Mouse (Mus musculus) kidney, adult 2 months (tissue): ENCODE measurements around the gene Gprin1. TPM values are rescaled to one million over a fixed set of nuclear protein-coding genes. Genes with fewer than 3 reads are reported as not detected.

Source experiments
- DNase-seq: peaks from one replicate; pipeline ENCODE4 v3.0.0; 2021
- H3K27ac ChIP-seq: fragments of 200-500 bp; 2 replicates; pipeline ENCODE4 v1.5.1; 2012; ENCODE audit warnings: low read depth, low read length, control low read depth, inconsistent platforms; ENCODE audit not compliant: insufficient read depth
- H3K27me3 ChIP-seq: fragments of 200-500 bp; replicated peaks from 2 replicates; pipeline ENCODE4 v1.6.1; 2012; ENCODE audit warnings: mild to moderate bottlenecking, moderate library complexity, low read length, inconsistent platforms; ENCODE audit not compliant: control insufficient read depth, insufficient read depth
- H3K36me3 ChIP-seq: fragments of 200-500 bp; 2 replicates; pipeline ENCODE4 v1.6.1; 2012; ENCODE audit warnings: mild to moderate bottlenecking, moderate library complexity, low read length, inconsistent platforms; ENCODE audit not compliant: control insufficient read depth, insufficient read depth
- H3K4me1 ChIP-seq: fragments of 200-500 bp; 2 replicates; pipeline ENCODE4 v1.6.1; 2011; ENCODE audit warnings: low read length; ENCODE audit not compliant: control insufficient read depth, insufficient read depth
- H3K4me3 ChIP-seq: fragments of 200-500 bp; 2 replicates; pipeline ENCODE4 v1.5.1; 2011; ENCODE audit warnings: mild to moderate bottlenecking, low read depth, low read length, control low read depth; ENCODE audit not compliant: insufficient read depth
- CTCF ChIP-seq: fragments of 200-500 bp; conservative IDR thresholded peaks from 2 replicates; pipeline ENCODE4 v1.5.1; 2011; ENCODE audit warnings: low read depth, mild to moderate bottlenecking, control low read depth, low read length, moderate library complexity, mixed read lengths; ENCODE audit not compliant: insufficient read depth, insufficient read length
- POLR2A ChIP-seq: fragments of 200-500 bp; IDR thresholded peaks from one replicate; pipeline ENCODE4 v1.6.1; 2011; ENCODE audit warnings: low read depth, low read length, control low read depth
- WGBS: fragments of 180-500 bp; shearing (Covaris S2); methylation state at CpG from one replicate; pipeline ENCODE4 v1.1.7; 2018; 5-methylcytosine and 5-hydroxymethylcytosine counted together
- polyA plus RNA-seq: library from polyadenylated mRNA; depleted of rRNA; stranded (reverse); fragments of >200 nt; gene quantifications from 2 replicates; pipeline ENCODE4 v1.2.3, GENCODE M21; 2012; rRNA removed

Gene Gprin1
- polyA plus RNA-seq, 1 experiment = 0.03 TPM

DNA sequence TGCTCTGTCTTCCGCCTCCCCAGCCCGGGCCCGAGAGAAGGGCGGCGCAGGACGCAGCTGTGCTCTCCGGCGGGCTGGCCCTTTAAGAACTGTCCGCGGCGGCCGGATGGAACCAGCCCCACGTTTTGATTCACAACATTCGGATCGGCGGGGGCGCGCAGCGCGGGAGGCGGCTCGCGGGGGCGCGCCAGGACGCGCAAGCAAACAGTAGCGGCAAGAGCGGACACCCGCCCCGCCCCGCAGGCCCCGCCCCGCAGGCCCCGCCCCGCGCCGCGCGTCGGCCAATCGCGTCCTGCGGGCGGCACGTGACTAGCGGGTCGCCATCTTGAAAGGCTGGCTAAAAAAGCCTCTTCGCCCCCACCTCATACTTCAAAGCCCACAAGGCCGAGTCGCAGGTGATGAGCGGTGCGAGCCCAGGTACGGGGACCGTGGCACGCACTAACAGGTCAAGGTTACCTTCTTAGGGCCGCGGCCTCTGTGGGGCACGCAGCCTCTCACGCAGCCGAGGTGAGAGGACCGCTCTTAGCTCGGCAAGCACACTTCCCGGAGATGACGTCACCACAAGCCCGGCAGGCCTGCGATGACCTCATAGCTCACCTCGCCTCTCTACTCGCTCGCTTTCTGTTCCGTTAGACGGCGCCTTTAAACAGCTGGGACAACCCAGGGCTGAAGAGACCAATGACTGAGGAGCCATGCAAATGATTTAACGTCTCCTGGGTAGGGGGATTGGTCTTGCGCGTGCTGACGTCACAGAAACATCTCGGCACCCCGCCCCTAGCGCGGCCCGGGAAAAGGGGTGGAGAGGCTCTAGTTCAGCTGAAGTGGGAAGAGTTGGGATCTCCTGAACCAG, 61.9 kb downstream of the Gprin1 start:
- Histone ChIP-seq H3K4me3 (peak overlapping the region; percentile 83), H3K27me3 (no peaks in the 10 kb centered on the region), H3K27ac (peak overlapping the region; percentile 96), H3K4me1 (peaks cover 34% of the 10 kb centered on the region), H3K36me3 (0 out of 2 replicates have a peak, but pooled peaks cover 3% of the 10 kb centered on the region)
- peak; percentile 78 for TF ChIP-seq POLR2A
- no peak for TF ChIP-seq CTCF
- 1% methylated on average over 82 of the region's 82 CpGs for WGBS
- DNase-seq = peak; percentile 99

GRCm38 (mm10) chr13:54687096-54687495, 62.6 kb downstream of the Gprin1 start:
- under 1% methylated on average over 35 of the region's 35 CpGs for WGBS
- peaks cover 28% of the 10 kb centered on the region for H3K4me1 ChIP-seq
- DNase-seq = peak; percentile 88
- H3K27ac ChIP-seq = peak overlapping the region; percentile 94
- TF ChIP-seq POLR2A (no peak), CTCF (no peak)
- H3K27me3 ChIP-seq = no peaks in the 10 kb centered on the region
- H3K4me3 ChIP-seq = peak overlapping the region; percentile 83
- peaks cover 7% of the 10 kb centered on the region; the same call in 1 of the 2 replicates for H3K36me3 ChIP-seq

Other genes with a start within 250 kb of the Gprin1 start
- gene Simc1, start 246.1 kb downstream of the Gprin1 start, polyA plus RNA-seq = 7.5 and 9.1 TPM in 2 replicates
- 701 and 716 TPM in 2 replicates for gene 4833439L19Rik, start 184.4 kb downstream of the Gprin1 start, polyA plus RNA-seq
- 20.1 and 23.3 TPM in 2 replicates for gene Arl10, start 174.9 kb downstream of the Gprin1 start, polyA plus RNA-seq
- 13.7 and 19.0 TPM in 2 replicates for gene Nop16, start 159.8 kb downstream of the Gprin1 start, polyA plus RNA-seq
- gene Higd2a, start 159.7 kb downstream of the Gprin1 start, polyA plus RNA-seq = 365 and 419 TPM in 2 replicates
- 102 and 119 TPM in 2 replicates for gene Cltb, start 138.5 kb downstream of the Gprin1 start, polyA plus RNA-seq
- 26.3 and 27.9 TPM in 2 replicates for gene Faf2, start 128.1 kb downstream of the Gprin1 start, polyA plus RNA-seq
- gene Rnf44, start 56.0 kb downstream of the Gprin1 start, polyA plus RNA-seq = 191 and 192 TPM in 2 replicates
- gene Cdhr2, start 48.4 kb downstream of the Gprin1 start, polyA plus RNA-seq = 31.3 and 37.9 TPM in 2 replicates
- 0.15 and 0.41 TPM in 2 replicates for gene Sncb, start 16.7 kb upstream of the Gprin1 start, polyA plus RNA-seq
- not detected in 2 replicates for gene Eif4e1b, start 34.1 kb upstream of the Gprin1 start, polyA plus RNA-seq
- 10.0 and 12.6 TPM in 2 replicates for gene Tspan17, start 39.5 kb upstream of the Gprin1 start, polyA plus RNA-seq
- gene Unc5a, start 199.5 kb upstream of the Gprin1 start, polyA plus RNA-seq = 3.1 and 3.3 TPM in 2 replicates